ENCODE assay signal across 11 mouse cellular contexts in genomic region chr2:174561828-174562429, GRCm38 (mm10).
A peak's percentile ranks its signal among the peaks of the same experiment; 100 is the strongest.
DNase-seq lines count a peak whose midpoint lies in the region; ATAC-seq lines count a peak whose summit lies in the region.
"Had no signal": no experiment of that assay in that cellular context is flagged by ENCODE, and none has a peak within 500 bp of the region (broad histone marks: within the 10 kb centered on the region; RNA-seq: fewer than 3 reads in every experiment).

No protein-coding gene starts in this region.

- H3K4me1 ChIP-seq in liver, embryonic 11.5 days (replicated peaks; ENCODE audit: control insufficient read depth, insufficient read depth, low read length) = no peaks in the 10 kb centered on the region
- peaks cover 12% of the 10 kb centered on the region for H3K4me1 ChIP-seq in midbrain, embryonic 12.5 days

- 36% methylated on average over 7 of the region's 7 CpGs for WGBS in liver, embryonic 11.5 days
- 24% methylated on average over 7 of the region's 7 CpGs for WGBS in midbrain, embryonic 12.5 days

- no peak overlapping the region for H3K27ac ChIP-seq in liver, embryonic 11.5 days (ENCODE audit: low read depth, low read length)
- no peak overlapping the region for H3K27ac ChIP-seq in midbrain, embryonic 12.5 days (replicated peaks)
- H3K27ac ChIP-seq: embryonic facial prominence, embryonic 13.5 days had no signal

- H3K9ac ChIP-seq in liver, embryonic 11.5 days (ENCODE audit: low read depth, low read length) = no peak overlapping the region
- H3K9ac ChIP-seq in midbrain, embryonic 12.5 days (replicated peaks) = no peak overlapping the region
- H3K9ac ChIP-seq: embryonic facial prominence, embryonic 13.5 days had no signal

- DNase-seq in heart, adult 18-20 months = peak; percentile 14 to 20
- DNase-seq in heart, postnatal 25 days (ENCODE audit: low spot score) = no peak
- DNase-seq in liver, embryonic 11.5 days (ENCODE audit: low spot score) = no peak
- DNase-seq in liver = no peak
- DNase-seq in R1 (ENCODE audit: low read depth, low spot score) = peak; percentile 23
- no peak for DNase-seq in cerebellum, adult 11-12 months
- no peak for DNase-seq in layer of hippocampus, adult 8-10 months (ENCODE audit: low spot score in 2 of 2)
- DNase-seq: left cerebral cortex, postnatal 4 days had no signal

- no peaks in the 10 kb centered on the region for H3K9me3 ChIP-seq in liver, embryonic 11.5 days (ENCODE audit: control insufficient read depth, low read length)
- H3K9me3 ChIP-seq in midbrain, embryonic 12.5 days = no peaks in the 10 kb centered on the region
- H3K9me3 ChIP-seq: embryonic facial prominence, embryonic 13.5 days; megakaryocyte, embryonic 14.5 days had no signal

- H3K36me3 ChIP-seq in liver, embryonic 11.5 days (ENCODE audit: control insufficient read depth, insufficient read depth, low read length) = no peaks in the 10 kb centered on the region
- no peaks in the 10 kb centered on the region for H3K36me3 ChIP-seq in midbrain, embryonic 12.5 days
- H3K36me3 ChIP-seq: embryonic facial prominence, embryonic 13.5 days had no signal

- ATAC-seq in liver, embryonic 11.5 days (replicated peaks; ENCODE audit: low FRiP score) = 0 out of 2 replicates have a peak, but pooled peaks have one; percentile 12
- peak; percentile 48 for ATAC-seq in midbrain, embryonic 12.5 days (ENCODE audit: low FRiP score, low read depth)

- no peak overlapping the region for H3K4me2 ChIP-seq in liver, embryonic 11.5 days
- no peak overlapping the region for H3K4me2 ChIP-seq in midbrain, embryonic 12.5 days (replicated peaks)
- H3K4me2 ChIP-seq: embryonic facial prominence, embryonic 13.5 days had no signal

- no peaks in the 10 kb centered on the region for H3K27me3 ChIP-seq in liver, embryonic 11.5 days (replicated peaks; ENCODE audit: control insufficient read depth, insufficient read depth, low read length)
- no peaks in the 10 kb centered on the region for H3K27me3 ChIP-seq in midbrain, embryonic 12.5 days
- H3K27me3 ChIP-seq: embryonic facial prominence, embryonic 13.5 days had no signal

- intact Hi-C loops in heart, postnatal 25 days (cut with DNase I) = no loop called here

- H3K4me3 ChIP-seq in liver, embryonic 11.5 days (ENCODE audit: low read depth, low read length) = no peak overlapping the region
- H3K4me3 ChIP-seq in midbrain, embryonic 12.5 days = no peak overlapping the region
- H3K4me3 ChIP-seq: embryonic facial prominence, embryonic 13.5 days; megakaryocyte, embryonic 14.5 days had no signal

Comparison
In these comparisons a context has a peak if more than half of its experiments do, and no peak if none do; other contexts are left out.
1. DNase-seq: peak in heart, adult 18-20 months (2 of 2) and R1 (single experiment); none in heart, postnatal 25 days (single experiment), liver, embryonic 11.5 days (single experiment), liver (single experiment), cerebellum, adult 11-12 months (single experiment) and layer of hippocampus, adult 8-10 months (0 of 2).